Mouse (Mus musculus) ovary, adult 18-20 months (tissue): ENCODE measurements at regions not wholly inside any gene's neighbourhood (a gene's known extent, or its start where the extent isn't known, plus 50 kb on each side); places are given as distances from the start of the nearest gene placed in this dataset.
A peak's percentile ranks its signal among the peaks of the same experiment; 100 is the strongest.
"Not testable (repeated sequence)": the region's sequence is repeated elsewhere in the genome, so short reads cannot be mapped to it uniquely, and the experiment has no call there.

ENCODE experiments used
- DNase-seq: peaks from one replicate; pipeline ENCODE4 v3.0.0; 2022; ENCODE audit warnings: low spot score, mixed read lengths

GRCm38 (mm10) chr19:8496561-8496960 lies 91.7 kb upstream of the Slc22a30 start:
- DNase-seq, result not testable (repeated sequence)

DNA sequence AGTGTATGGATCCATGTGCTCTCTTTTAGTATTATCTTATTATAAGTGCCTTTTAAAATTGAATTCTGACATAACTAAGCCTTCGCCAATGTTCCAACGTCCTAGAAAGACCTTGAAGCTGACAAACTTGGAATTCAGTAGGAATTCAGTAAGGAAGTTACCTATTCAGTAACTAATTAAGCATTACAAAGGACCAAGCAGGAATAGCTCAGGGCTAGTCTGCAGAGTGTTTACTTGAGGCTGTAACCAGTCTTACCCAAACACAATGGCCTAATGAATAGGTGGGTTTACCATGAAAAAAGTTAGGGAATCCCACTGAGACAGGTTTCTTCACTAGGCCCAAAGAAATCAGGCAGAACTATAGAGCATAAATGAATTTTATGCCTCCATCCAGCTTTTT lies 92.6 kb upstream of the Slc22a30 start:
- not testable (repeated sequence) for DNase-seq

GRCm38 (mm10) chr19:8517721-8518120 lies 73.3 kb upstream of the Slc22a8 start:
- DNase-seq, result not testable (repeated sequence)

DNA sequence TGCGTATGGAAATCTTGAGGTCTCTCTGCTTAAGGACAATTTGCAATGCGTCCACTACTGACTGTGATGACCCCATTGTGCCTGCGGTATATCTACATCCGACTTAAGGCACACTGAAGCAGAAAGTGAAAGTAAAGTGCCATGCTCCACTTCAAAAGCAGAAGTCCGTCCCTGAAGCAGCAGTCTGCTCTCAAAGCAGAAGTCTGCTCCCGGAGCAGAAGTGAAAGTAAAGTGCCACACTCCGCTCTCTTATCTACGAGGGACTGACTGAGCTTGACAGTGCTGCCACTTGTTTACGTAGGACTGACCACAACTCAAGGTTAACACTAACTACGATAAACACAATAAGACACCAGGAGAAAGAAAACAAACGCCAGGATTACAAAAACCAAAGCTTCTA lies 72.8 kb upstream of the Slc22a8 start:
- DNase-seq, result peak; percentile 47

GRCm38 (mm10) chr19:8518933-8519332 lies 72.1 kb upstream of the Slc22a8 start:
- DNase-seq, result not testable (repeated sequence)

DNA sequence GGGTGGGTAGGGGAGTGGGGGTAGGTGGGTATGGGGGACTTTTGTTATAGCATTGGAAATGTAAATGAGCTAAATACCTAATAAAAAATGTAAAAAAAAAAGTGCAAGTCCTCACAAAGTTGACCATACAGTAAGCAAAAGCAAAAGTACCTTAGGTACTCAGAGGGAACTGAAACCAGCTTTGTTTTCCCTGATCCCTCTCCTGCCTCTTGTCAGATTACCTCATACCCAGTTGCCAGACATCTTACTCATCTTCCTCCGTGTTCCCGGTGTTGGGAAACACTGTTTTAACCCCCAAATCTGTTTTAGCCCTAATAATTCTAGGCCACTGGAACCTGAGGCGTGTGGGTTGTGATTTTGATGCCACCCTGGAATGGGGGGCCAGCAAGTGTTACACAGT lies 56.5 kb upstream of the Slc22a8 start:
- DNase-seq, result no peak

GRCm38 (mm10) chr19:8536085-8536484 lies 55.0 kb upstream of the Slc22a8 start:
- DNase-seq, result no peak
